Mouse (Mus musculus) liver, embryonic 16.5 days (tissue): ENCODE data around the gene Fan1. TPM values are rescaled to one million over a fixed set of nuclear protein-coding genes. Genes with fewer than 3 reads are reported as not detected.

Experiments
- ATAC-seq: fragments of 200-750 bp; cut with Nextera tagmentation; 2 replicates; pipeline ENCODE4 v1.8.0; 2017; ENCODE audit warnings: low read depth, mild to moderate bottlenecking, moderate number of reproducible peaks, moderate library complexity
- H3K27ac ChIP-seq: fragments of 300-500 bp; sonication (generic); 2 replicates; pipeline ENCODE4 v1.5.1; 2014; ENCODE audit warnings: mild to moderate bottlenecking, low read length
- H3K27me3 ChIP-seq: fragments of 300-500 bp; sonication (generic); 2 replicates; pipeline ENCODE4 v1.6.1; 2014; ENCODE audit warnings: low read depth, low read length, mixed read lengths; ENCODE audit not compliant: control insufficient read depth, insufficient read depth
- H3K36me3 ChIP-seq: fragments of 300-500 bp; sonication (generic); 2 replicates; pipeline ENCODE4 v1.6.1; 2014; ENCODE audit warnings: mild to moderate bottlenecking; ENCODE audit not compliant: control insufficient read depth, insufficient read depth
- H3K4me1 ChIP-seq: fragments of 300-500 bp; sonication (generic); 2 replicates; pipeline ENCODE4 v1.6.1; 2014; ENCODE audit warnings: low read depth, low read length, mixed read lengths; ENCODE audit not compliant: control insufficient read depth
- H3K4me2 ChIP-seq: fragments of 300-500 bp; sonication (generic); 2 replicates; pipeline ENCODE4 v1.6.1; 2014; ENCODE audit warnings: low read depth, low read length, mixed read lengths
- H3K4me3 ChIP-seq: fragments of 300-500 bp; sonication (generic); 2 replicates; pipeline ENCODE4 v1.5.1; 2014; ENCODE audit warnings: low read depth, mild to moderate bottlenecking, low read length
- H3K9ac ChIP-seq: fragments of 300-500 bp; sonication (generic); 2 replicates; pipeline ENCODE4 v1.6.1; 2014; ENCODE audit warnings: low read depth, low read length
- H3K9me3 ChIP-seq: fragments of 300-500 bp; sonication (generic); replicated peaks from 2 replicates; pipeline ENCODE4 v1.6.1; 2016; ENCODE audit warnings: low read length; ENCODE audit not compliant: control insufficient read depth
- WGBS: fragments of 180-500 bp; shearing (Covaris S2); extraction: QIAGEN DNeasy Blood & Tissue Kit; methylation state at CpG from one replicate; pipeline ENCODE4 v1.1.7; 2014; ENCODE audit not compliant: insufficient replicate concordance; 5-methylcytosine and 5-hydroxymethylcytosine counted together
- polyA plus RNA-seq: library from polyadenylated mRNA; unstranded; fragments of >200 nt; fragmentation: Nextera tagmentation; extraction: Ambion mirVana; gene quantifications from 2 replicates; pipeline ENCODE4 v1.2.1, GENCODE M21; 2015

Gene Fan1
- polyA plus RNA-seq, 1 experiment from 2014 or later: 1.5 TPM

DNA sequence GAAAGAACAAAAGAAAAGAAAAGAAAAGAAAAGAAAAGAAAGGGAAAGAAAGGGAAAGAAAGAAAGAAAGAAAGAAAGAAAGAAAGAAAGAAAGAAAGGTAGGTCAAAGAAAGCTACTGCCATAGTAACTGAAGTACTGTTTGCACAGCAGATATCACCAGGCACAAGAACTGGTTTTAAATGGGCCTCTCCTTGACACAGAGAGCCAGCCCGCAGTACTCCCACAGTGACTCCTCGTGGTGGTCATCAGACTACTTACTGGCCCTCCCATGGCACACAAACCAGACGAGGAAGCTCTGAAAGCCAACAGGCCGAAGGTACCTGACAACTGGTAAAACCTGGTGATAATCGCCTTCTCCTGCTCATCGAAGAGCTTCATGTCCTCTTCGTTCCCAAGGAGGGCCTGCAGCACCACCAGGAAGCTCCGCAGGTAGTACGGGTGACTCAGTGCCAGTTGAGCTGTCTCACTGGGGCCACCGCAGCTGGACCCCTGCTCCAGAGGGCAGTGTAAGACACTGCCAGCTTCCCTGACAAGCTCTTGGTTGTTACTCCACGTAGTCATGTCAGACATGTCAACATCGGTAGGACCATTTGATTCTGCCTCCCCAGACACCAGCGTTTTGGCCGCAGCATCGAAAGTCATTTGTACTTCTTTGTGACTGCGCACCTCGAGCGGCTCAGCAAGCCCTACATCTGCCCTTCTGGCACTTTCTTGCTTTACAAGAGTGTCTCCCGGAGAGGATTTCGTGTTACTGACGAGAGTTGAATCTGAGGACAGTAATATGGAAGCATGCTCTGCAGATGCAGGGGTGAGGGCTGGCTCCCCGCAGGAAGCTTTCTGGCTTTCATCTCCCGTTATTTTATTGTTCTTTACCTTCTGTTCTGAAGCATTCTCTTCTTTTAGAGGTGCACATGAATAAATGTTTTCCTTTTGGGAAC is 1.7 kb downstream of the Fan1 start:
- Histone ChIP-seq H3K4me1 (peaks cover 4% of the 10 kb centered on the region), H3K4me3 (no peak overlapping the region), H3K9me3 (no peaks in the 10 kb centered on the region), H3K27me3 (no peaks in the 10 kb centered on the region), H3K4me2 (no peak overlapping the region), H3K9ac (no peak overlapping the region), H3K36me3 (peaks cover 11% of the 10 kb centered on the region), H3K27ac (no peak overlapping the region)
- WGBS: 84% methylated on average over 23 of the region's 23 CpGs
- ATAC-seq: no peak

DNA sequence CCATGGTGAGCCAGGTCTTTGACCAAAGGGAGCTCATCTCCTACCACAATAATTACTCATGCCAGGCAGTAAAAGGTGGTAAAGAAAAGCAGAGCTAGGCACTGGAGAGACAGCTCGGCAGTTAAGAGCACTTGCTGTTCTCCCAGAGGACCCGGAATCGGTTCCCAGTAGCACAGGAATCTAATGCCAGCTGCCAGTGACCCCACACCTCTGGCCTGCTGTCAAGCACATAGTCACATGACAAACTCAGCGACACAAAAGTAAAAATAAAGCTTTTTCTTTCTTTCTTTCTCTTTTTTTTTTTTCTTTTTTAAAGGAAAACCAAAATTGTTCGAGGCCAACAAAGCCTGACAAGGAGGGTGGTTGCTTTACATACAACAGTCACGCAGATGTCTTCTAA is 4.1 kb downstream of the Fan1 start:
- Histone ChIP-seq H3K9me3 (no peaks in the 10 kb centered on the region), H3K4me3 (no peak overlapping the region), H3K4me1 (peaks cover 4% of the 10 kb centered on the region), H3K9ac (no peak overlapping the region), H3K4me2 (no peak overlapping the region), H3K27ac (no peak overlapping the region), H3K36me3 (no peaks in the 10 kb centered on the region), H3K27me3 (no peaks in the 10 kb centered on the region)
- 77% methylated on average over 6 of the region's 6 CpGs for WGBS
- ATAC-seq: no peak

DNA sequence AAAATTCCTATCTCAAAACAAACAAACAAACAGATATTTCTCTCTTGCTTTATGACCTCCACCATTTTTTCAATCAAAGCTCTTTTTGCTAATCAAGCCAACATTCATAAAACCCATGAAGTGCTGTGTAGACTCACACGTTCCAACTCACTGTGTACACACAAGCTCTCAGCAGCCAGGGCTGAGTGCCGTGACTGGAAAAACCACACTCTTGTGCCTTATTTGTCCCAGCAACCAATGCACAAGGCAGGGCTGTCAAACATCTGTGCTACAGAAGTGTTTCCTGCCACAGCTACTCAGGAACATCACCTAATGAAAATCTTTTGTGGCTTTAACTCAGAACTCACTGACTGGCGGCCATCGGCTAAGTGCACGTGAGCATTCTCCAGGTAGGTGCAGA is 8.0 kb downstream of the Fan1 start:
- H3K27ac ChIP-seq: no peak overlapping the region
- H3K36me3 ChIP-seq: no peaks in the 10 kb centered on the region; the same call in 1 of the 2 replicates
- H3K4me1 ChIP-seq: no peaks in the 10 kb centered on the region
- H3K27me3 ChIP-seq: no peaks in the 10 kb centered on the region
- H3K4me2 ChIP-seq: no peak overlapping the region
- WGBS: 73% methylated on average over 5 of the region's 5 CpGs
- no peak overlapping the region for H3K4me3 ChIP-seq
- H3K9me3 ChIP-seq: no peaks in the 10 kb centered on the region
- H3K9ac ChIP-seq: no peak overlapping the region
- no peak for ATAC-seq

DNA sequence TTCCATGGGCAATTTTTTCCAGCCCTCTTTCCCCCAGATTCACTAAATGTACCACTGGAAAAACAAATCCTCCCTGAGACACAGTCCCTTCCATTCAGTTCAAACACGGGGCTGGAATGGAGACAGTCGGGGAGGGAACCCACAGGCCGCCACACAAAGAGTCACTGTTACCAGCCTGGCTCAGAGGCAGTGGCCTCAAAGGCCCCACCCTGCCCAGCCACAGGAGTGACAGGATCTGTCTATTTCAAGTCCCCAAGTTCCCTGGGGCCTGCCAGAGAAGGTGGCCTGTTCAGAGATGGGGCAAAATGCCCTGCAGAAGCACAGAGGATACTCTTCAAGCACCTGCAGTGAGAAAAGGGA is 13.3 kb downstream of the Fan1 start:
- Histone ChIP-seq H3K36me3 (no peaks in the 10 kb centered on the region; the same call in 1 of the 2 replicates), H3K27me3 (no peaks in the 10 kb centered on the region), H3K9ac (no peak overlapping the region), H3K27ac (no peak overlapping the region), H3K4me2 (no peak overlapping the region), H3K9me3 (no peaks in the 10 kb centered on the region), H3K4me1 (no peaks in the 10 kb centered on the region), H3K4me3 (no peak overlapping the region)
- ATAC-seq: no peak
- WGBS: 43% methylated on average over 3 of the region's 3 CpGs

DNA sequence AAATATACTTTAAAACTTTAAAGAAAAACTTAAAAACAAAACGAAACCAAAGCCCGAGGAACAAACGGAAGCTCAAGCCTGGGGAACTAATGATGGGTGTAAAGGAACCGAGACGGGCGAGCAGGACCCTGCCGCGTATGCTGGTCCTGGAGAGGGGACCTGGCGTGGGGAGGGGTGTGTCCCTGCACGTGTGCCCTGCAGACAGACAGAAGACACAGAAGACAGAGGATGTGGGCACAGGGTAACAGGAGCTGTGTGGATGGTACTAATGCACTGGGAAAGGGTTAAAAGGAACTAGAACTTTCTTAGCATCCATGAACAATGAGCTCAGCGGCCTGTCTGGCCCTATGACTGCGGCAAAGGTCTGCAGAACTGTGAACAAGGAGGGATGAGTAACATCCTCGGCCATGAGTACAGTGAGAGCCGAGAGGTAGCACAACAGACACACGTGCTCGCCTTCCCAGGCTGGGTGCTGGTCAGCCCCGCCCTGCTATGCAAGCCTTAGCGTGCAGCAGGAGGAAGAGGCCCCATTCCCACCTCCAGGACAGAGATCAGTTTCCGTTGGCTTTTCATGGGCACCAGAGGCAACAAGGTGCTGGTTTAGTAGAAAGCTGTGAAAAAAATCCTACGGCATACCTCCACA is 13.8 kb downstream of the Fan1 start:
- no peak for ATAC-seq
- WGBS: 71% methylated on average over 20 of the region's 20 CpGs
- H3K4me2 ChIP-seq: no peak overlapping the region
- no peaks in the 10 kb centered on the region for H3K4me1 ChIP-seq
- no peak overlapping the region for H3K9ac ChIP-seq
- H3K27me3 ChIP-seq: no peaks in the 10 kb centered on the region
- H3K36me3 ChIP-seq: no peaks in the 10 kb centered on the region; the same call in 1 of the 2 replicates
- H3K4me3 ChIP-seq: no peak overlapping the region
- no peak overlapping the region for H3K27ac ChIP-seq
- no peaks in the 10 kb centered on the region for H3K9me3 ChIP-seq

DNA sequence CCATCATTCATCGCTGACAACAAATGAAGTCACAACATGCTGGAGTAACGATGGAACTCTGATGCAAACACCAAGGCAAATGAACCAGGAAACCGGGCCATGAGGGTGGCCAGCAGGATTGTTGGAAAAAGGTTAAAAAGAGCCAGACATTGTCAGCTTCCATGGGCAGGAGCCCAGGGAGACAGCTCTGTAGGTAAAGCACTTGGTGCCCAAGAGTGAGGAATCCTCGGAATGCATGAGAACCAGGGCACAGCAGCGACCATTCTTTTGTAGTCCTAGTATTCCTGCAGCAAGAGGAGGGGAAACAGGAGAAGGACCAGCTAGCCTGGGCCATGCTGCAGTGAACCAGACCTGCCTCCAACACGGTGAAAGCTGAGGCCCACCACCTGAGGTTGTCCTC is 15.2 kb downstream of the Fan1 start:
- no peaks in the 10 kb centered on the region for H3K9me3 ChIP-seq
- no peak for ATAC-seq
- H3K27ac ChIP-seq: no peak overlapping the region
- H3K9ac ChIP-seq: no peak overlapping the region
- no peaks in the 10 kb centered on the region; the same call in 1 of the 2 replicates for H3K36me3 ChIP-seq
- H3K4me1 ChIP-seq: no peaks in the 10 kb centered on the region
- H3K4me2 ChIP-seq: no peak overlapping the region
- H3K27me3 ChIP-seq: no peaks in the 10 kb centered on the region
- H3K4me3 ChIP-seq: no peak overlapping the region
- 75% methylated on average over 6 of the region's 6 CpGs for WGBS

DNA sequence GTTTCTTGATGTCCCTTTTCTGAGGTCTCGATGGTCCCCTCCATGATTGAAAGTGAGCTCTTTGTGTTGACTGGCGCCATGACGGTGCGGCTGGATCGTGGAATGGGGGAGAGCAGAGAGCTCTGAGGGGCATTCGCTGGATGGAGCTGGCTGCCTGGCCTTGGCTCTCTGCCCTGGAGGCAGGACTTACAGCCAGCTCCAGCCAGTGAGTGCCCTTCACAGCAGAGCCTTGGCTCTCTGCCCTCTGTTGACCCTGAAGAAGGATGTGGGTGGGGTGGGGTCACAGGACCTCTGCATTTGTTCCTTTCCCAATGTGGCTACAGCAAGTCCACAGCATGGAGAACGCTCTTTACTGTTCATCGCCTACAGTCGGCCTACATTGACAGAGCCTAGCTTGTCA is 16.5 kb downstream of the Fan1 start:
- Histone ChIP-seq H3K9me3 (no peaks in the 10 kb centered on the region), H3K27me3 (no peaks in the 10 kb centered on the region), H3K4me2 (no peak overlapping the region), H3K27ac (no peak overlapping the region), H3K36me3 (no peaks in the 10 kb centered on the region; the same call in 1 of the 2 replicates), H3K4me1 (no peaks in the 10 kb centered on the region), H3K4me3 (no peak overlapping the region), H3K9ac (no peak overlapping the region)
- WGBS: 73% methylated on average over 9 of the region's 9 CpGs
- peak; percentile 39 for ATAC-seq

DNA sequence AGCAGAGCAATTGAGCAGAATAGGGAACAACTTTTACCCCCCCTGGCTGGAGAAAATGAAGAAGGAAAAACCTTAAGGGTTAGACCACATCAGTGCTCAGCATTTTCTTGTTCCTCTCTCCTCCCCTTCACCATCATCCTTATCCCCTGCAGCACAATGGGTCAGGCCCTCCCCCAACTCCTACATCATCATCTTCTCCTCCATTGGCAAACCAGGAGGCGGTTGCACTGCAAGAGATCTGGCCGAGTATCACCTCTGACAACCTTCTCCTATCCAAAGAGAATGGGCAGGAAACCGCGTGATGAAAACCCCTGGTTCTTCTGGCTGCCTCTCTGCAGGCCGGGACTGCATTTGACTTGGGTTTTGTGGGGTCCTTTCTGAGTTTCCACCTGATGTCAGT is 17.2 kb downstream of the Fan1 start:
- peak; percentile 15; the same call in 1 of the 2 replicates for ATAC-seq
- 71% methylated on average over 5 of the region's 5 CpGs for WGBS
- Histone ChIP-seq H3K27me3 (no peaks in the 10 kb centered on the region), H3K4me1 (no peaks in the 10 kb centered on the region), H3K36me3 (no peaks in the 10 kb centered on the region; the same call in 1 of the 2 replicates), H3K4me2 (no peak overlapping the region), H3K4me3 (no peak overlapping the region), H3K27ac (no peak overlapping the region), H3K9ac (no peak overlapping the region), H3K9me3 (no peaks in the 10 kb centered on the region)

DNA sequence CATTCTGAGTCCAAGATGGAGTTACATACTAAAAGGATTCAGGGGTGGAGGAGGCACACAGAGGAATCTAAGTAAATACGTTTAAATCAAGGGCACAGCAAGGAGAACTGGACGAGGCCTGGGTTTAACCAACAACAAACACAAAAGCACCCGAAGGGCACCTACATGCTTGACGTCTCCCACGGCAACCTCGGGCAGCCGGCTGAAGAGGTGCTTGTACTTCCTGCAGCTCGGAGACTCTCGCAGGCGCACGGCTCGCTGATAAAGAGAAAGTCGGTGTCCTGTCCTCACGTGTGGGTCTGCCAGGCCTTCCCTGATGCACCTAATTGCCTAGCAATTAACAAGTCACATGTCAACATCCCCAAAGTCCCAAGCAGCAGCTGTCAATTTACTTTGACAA is 19.7 kb downstream of the Fan1 start:
- H3K27ac ChIP-seq: no peak overlapping the region
- no peak overlapping the region for H3K4me3 ChIP-seq
- H3K4me2 ChIP-seq: no peak overlapping the region
- WGBS: 78% methylated on average over 14 of the region's 14 CpGs
- no peaks in the 10 kb centered on the region for H3K9me3 ChIP-seq
- H3K9ac ChIP-seq: no peak overlapping the region
- H3K4me1 ChIP-seq: no peaks in the 10 kb centered on the region
- ATAC-seq: no peak
- no peaks in the 10 kb centered on the region for H3K36me3 ChIP-seq
- no peaks in the 10 kb centered on the region for H3K27me3 ChIP-seq
